Mouse (Mus musculus) brain, embryonic 18.5 days (tissue): ENCODE measurements at regions not wholly inside any gene's neighbourhood (a gene's known extent, or its start where the extent isn't known, plus 50 kb on each side); places are given as distances from the start of the nearest gene placed in this dataset.

Experiments
- DNase-seq: peaks from one replicate; pipeline ENCODE4 v3.0.0-alpha.2; 2012; ENCODE audit warnings: low read depth, low spot score

DNA sequence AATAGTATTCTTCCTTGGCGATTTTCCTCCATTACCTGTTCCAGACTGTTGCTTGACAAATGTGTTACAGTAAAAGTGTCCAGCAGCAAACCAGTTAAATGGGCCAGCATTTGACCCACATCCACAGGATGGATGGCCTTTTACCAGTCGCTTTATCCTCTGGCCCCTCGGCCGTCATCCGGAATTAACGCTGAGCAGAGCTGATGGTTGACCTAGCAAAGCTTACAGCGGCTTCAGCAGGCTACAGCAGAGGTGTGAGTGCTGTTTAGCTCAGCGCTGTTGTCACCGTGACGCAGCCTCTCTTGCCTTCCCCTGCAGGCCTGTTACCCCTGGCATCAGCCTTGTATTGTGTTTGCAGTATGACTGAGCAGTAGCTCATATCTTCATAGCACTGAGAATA is 159.8 kb upstream of the Eif4g2 start:
- DNase-seq: no peak

DNA sequence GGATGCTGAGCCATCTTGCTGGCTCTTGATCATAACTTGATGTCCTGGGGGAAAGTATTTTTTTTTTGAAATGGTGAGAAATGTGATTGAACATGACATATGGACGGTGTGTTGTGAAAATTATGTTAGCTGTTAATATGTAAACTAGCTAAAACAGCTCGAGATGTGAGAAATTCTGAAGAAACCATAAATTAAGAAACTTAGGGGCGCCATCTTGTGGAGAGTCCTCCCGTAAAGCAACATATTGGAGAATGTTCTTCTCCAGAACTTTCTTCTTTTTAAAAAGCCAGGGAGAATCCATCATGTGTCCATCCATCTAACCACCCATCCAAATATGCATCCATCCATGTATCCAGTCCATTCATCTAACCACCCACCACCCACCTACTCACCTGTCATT is 158.7 kb upstream of the Eif4g2 start:
- DNase-seq: no peak

DNA sequence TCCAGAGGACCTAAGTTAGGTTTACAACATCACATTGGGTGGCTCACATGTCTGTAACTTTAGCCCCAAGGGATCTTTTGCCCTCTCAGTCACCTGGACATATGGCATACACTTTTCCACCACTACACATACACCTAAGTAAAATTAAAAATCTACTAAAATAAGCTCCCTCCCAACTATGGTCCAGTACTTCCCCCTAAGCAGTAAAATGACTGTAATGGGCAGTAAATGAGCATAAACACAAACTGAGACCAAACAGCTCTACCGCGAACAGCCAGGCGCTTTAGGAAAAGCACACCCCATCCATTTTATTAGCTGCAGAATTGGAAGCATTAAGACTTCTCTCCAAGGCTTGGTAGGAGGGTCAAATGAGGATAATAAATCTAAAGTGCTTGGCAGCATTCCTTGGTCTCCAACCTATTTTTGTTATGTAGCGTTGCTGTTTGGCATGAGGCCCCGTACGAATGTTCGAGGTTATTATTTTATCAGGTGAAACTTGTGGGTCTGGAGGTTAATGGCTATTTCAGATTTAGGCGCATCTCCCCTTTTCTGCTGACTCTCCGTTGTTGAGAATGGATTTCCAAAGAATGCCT is 157.5 kb upstream of the Eif4g2 start:
- no peak for DNase-seq

DNA sequence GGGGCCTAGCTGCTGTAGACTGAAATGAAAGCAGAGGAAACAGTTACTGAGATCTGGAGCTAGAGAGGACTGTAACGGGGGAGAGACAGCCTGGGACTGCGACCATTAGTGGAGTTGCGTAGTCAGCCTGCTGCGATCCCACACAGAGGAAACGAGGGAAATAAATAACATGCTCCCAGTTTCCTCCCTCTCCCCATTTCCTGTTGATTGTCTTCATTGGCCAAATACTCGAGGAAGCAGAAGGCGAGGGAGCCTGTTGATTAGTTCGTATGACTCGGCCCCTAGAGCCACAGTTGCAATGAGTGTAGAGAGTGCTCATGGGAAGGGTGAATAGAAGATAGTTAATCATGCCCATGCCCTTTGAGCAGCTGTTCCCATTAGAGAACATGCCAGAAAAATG is 155.0 kb upstream of the Eif4g2 start:
- DNase-seq: no peak

DNA sequence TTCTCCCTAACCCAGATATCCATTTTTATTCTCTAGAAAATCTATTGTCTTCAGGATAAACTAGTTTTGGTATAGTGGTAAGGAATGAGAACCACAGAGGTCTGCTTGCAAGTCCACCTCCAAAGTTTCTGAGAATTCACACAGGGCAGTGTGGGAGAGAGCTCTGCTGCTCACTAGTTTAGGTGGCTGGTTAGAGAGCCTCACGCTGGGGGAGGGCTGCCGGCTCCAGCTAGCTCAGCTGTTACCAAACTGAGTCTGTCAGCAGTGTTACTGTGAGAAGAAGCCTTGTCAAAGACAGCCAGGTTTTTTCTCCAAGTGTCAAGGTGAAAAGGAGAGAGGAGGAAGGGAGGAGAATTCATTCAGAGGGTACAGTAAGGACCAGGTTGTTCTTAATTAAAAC is 147.8 kb upstream of the Eif4g2 start:
- no peak for DNase-seq

DNA sequence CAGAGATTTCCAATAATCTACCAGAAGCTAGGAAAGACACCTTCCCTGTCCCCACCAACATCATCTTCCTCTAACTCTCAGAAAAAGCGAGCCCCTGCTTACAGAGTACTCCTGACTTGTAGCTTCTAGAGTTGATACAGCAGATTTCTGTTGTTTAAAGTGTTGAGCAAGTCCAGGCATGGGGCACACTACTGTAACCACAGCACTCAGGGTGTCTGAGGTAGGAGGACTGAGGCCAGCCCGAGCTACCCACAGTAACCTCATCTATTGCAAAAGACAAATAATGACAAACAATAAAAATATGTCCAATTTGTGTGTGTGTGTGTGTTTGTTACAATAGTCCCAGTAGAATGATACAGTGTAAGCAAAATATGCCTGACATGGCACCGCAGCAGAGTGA is 144.3 kb upstream of the Eif4g2 start:
- no peak for DNase-seq

DNA sequence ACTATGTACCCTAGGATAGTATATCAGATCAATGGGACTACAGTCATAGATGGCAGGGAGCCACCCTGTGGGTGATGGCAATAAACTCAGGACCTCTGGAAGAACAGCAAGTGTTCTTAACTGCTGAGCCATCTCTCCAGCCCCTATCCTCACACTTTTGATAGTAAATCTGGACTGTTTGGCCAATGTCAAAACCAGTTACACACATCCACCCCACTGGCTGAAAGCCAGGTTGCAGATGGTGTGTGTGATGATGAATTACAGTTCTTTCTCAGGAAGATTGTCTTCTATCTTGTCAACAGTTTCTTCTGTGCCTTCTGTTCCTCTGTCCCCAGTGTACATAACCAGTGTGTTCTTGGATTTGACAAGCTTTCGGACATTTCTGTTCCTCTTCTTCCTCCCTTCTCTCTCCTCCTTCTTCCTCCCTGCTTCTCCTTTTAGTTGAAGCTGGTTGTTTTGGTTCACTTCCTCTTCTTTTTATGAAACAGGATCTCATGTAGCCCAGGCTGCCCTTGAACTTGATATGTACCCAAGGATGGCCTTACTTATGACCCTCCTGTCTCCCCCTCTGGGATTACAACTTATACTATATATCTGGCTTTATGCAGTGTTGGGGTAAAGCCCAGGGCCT is 143.3 kb upstream of the Eif4g2 start:
- DNase-seq: no peak

DNA sequence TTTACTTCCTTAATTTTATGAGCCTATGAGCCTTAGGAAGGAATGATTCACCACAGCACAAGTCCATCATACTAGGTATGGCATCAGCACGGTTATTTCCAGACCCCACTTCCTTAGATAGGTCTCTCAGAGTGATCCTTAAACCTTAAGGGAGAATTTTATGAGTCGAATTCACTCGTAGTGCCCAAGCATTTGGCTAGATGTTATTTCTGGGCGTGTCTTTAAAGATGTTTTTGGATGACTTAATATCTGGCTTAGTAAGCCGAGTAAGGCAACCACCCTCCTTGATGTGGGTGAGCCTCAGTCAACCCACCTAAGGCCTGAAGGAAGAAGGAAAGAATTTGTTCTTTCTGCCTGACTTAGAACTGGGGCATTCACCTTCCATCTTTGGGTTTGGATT is 132.8 kb upstream of the Eif4g2 start:
- DNase-seq: no peak

DNA sequence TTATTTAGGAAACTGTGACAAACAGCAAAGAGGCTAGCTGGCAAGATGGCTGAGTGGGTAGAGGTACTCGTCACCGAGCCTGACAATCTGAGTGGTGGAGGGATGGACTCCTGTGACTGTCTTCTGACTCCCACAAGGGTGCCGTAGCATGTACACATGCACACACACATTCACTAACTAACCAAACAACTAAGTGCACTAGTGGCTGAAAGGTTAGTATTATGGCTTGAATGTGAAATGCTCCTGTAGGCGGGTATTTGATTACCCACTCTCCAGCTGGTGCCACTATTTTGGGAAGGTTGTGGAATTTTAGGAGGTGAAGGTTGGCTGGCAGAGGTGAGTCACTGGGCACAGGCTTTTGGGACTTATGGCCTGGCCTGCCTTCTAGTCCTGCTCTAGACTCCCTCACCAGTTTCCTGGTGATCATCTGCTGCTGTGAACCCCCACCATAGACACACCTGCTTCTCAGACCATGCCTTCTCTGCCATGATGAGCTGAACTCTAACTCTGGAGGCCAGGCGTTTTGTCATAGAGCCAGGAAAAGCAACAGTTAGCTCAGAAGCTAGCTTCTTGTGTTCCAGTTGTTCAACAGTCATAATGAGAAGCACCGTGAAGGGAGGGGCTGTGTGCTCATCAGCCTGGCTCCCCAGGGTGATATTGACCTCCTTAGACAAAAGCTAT is 131.5 kb upstream of the Eif4g2 start:
- no peak for DNase-seq

DNA sequence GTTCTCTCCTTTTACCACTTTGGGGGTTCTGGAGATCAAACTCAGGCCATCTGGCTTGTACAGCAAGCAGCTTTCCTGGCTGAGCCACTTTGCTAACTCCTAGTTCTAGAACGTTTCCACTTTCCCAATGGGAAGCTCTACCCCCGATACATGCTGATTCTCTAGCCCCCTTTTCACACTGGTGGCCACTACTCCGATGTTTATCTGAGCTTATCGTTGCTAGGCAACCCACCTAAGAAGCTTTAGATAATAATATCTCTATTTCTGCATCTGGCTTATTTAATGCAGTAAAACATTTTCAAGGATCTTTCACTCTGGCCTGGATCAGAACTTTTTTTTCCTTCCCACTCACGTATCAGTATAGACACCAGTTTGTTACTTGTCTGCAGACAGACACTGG is 129.4 kb upstream of the Eif4g2 start:
- DNase-seq: no peak

DNA sequence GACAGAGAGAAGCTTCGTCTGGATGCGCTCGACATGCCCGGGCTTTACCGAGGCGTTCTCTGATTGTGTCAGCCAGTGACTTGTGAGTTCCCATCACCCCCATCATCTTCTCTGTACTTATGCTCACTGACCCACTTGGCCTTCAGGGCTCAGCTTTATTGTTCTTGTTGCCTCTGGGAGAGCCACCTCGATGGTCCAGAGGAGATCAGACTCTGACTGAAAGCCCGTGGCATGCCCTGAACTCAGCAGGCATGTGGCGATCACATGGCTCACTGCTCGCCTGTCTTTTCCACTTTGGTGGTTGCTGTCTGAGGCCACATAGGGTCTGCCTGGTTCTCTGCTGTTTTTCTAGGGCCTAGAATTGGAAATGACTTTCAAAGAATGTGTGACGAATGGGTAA is 128.8 kb upstream of the Eif4g2 start:
- DNase-seq: no peak

DNA sequence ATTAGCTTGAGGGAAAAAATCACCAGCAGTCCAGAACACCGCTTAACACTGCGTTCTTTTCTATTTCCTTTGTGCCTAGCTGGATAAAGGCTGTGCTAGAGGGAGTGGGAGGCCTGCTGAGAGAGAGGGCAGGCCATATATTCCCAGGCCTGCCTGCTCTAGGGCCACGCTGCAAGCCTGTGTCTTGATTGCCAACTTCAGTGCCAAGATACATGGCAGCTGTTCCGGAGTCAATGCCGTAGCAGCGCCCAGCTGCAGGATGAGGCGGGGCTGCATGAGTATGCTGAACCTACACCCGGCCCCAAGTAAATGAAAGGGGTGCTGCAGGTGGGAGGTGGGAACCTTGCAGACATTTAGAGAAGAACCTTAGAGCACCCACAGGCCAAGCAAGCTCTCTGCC is 127.5 kb upstream of the Eif4g2 start:
- no peak for DNase-seq

DNA sequence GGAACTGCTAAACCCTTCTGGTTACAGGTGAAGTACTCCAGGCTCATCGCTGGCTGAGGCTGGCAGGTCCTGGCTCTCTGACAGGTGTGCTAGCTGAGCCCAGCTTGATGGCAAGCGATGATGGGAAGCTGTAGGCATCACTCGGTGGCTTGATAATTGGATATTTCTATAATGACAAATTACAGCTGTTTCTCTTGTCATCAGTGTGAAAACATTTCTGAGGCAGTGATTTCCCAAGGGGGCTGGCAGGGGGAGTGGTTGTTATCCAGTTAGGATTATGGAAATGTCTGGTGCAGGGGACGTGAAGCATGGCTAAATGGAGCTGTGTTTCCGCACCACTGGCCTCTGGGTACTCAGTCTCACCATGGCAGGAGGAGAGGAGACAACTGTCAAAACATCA is 123.0 kb upstream of the Eif4g2 start:
- no peak for DNase-seq

DNA sequence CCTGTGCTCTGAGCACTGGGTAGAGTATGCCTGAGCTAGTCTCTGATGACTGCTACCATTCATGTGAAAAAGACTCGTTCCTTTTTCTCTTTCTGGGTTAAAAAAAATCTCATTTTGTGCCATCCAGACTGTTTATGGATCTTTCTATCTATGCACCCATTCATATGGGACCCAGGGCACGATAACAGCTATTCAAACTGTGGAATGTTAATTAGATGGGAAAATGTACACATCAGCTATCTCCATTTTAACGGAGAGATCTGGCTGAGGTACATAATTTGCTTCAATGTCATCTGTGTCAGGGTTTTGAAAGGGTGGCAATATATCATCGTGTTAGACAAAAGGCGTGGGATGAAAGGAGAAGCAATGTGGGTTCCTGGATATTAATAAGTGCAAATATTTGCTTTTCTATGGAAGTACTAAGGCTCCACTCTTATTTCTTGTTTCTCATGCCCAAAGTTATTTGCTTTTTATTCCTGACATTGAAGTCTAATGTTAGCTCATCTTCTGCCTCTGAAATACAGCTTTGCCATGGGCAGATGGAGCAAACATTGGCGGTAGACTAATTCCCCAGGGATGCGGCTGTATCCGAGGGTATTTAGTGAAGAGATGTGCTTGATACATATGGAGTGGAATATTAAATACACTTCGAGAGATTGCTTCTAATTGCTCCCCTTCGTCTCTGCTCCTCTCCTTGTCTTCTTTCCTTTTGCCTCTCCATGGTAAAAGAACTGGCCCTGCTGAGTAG is 116.0 kb upstream of the Eif4g2 start:
- no peak for DNase-seq

DNA sequence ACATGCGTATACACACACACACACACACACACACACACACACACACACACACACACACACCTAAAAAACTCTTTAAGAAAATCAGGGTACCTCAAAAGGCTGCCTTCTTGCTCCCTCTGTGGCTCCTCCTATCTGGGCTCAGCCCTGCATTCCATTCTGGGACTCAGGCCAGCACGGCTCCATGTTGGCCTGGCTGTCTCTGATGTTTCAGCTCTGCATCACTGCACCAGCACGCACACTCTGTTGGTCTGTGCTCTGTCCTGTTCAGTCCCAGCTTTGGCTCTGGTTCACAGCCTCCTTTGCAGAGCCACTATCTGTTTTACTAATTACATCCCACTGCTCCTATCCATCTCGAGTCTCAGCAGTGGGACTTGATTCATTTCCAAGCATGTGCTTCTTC is 108.8 kb upstream of the Eif4g2 start:
- DNase-seq: no peak

DNA sequence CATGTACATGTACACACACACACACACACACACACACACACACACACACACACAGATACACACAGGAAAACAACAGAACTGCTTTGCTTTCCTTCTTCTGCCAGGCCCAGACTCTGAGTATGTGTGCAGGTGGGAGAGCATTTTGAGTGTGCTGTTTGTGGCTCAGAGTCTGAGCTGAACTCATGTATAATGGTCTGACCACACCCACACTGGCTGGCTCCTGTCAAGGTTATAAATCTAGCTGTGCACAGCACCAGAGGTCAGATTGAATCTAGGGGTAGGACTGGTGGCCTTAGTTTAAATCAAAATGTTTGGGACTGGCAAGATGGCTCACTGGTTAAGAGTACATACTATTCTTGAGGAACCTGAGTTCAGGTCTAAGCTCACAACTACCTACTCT is 108.4 kb upstream of the Eif4g2 start:
- DNase-seq: no peak

DNA sequence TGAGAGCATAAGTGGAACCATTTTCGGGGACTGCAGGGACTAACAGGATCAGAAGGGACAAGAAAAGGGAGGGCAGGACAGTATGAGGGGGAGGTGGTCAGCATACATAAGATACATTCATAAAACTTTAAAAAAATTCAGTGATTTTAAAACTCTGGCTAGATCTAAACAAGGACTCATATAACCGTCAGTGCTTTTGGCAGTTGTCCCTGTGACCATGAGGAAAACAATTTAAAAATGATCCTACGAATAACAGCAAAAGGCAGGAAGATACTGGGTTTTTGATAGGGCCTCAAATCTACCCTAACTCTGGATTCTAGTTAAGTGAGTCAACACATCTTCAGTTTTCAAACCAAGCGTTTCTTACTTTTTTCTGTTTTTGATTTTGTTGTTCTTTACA is 106.9 kb upstream of the Eif4g2 start:
- no peak for DNase-seq

DNA sequence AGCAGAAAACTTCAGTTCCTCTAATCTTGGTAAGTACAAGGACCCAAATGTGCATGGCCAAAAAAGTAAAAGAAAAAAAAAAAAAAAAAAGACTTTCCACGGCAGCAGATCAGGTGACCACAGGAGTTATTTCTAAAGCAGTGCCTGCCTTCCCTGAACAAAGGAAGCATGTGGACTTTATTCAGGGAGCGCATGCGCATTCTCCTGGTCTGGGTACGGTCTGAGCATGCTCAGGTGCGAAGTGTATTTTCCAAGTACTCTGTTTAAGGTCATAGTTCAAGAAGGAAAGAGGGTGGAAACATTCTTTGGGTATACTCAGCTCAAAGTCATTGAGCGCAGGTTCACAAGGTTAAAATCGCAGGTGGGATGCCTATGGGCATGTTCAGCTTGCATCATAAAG is 103.1 kb upstream of the Eif4g2 start:
- no peak for DNase-seq

DNA sequence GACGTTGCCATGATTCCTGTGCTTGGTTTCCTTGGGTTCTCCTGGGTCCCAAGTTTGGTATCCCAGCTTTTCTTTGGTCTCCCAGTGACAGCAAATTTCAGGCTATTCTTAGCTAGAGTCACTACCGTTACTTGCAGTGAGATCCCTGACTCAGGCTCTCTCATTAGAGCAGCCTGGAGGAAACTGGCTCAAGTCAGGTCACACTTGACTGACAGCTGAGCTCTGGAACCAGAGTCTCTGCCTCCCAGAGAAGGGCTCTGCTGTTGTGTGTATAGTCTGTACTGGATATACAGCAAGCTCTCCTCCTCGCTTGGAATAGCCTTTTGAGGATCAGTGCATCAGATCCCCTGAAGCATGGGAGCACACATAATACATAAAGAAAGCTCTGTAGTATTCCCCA is 100.7 kb upstream of the Eif4g2 start:
- DNase-seq: no peak

DNA sequence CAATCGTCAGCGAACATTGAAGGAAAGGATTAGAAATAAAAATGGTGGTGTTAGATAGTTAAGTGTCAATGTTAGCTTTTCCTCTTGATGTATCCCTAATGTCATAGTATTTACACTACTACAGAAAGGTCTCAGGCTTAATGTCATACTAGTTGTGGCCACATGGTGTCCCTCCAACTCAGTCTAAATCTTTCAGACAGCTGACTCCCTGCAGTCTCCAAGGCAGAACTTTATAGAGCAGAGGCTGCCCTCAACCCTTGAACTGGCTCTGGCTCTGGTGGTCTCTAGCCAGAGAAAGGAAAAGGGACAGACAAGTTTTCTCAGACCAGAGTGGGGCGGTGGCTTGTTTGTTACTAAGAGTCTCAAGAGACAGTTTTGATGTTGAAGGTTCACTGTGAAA is 99.5 kb upstream of the Eif4g2 start:
- DNase-seq: no peak

DNA sequence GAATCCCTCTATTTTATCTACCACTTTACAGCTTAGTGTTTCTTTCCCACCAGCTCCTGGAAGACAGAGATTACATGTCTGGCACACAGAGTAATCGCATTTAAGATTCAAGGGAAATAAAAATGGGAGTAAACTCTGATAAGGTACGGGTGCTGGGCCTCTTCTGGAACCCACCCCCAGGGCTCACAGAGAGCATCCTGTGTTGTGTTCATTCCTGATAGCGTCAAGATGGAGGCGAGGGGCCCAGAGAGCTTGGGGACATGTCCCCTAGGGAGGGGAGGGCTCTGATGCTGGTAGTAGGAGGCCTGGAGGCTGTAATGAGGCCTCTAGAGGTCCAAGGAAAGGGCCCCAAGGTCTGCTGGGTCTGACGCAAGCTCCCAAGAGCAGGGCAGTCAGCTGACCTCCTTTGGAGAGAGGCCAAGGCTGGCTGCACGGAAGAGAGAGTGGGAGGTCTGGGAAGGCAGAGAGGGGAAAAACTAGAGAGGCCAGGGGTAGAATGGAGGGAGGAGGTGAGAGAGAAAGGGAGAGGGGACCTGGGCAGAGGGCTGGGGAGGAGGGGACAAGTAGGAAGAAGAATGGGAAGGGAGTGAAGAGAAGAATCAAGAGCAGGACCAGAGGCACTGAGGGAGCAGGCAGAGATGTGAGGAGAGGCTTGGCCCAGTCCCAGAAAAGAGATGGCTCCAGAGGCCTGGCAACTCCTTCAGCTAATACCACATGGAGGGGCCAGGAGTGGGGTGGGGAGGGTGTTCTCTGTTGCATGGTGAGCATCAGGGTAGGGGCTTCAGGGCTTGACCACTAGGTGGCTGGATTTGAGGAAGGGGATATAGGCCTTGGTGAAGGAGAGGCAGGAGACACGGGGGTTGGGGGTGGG is 96.8 kb upstream of the Eif4g2 start:
- no peak for DNase-seq
